Mouse (Mus musculus): ENCODE measurements around the gene Ly6g6e. TPM values are rescaled to one million over a fixed set of nuclear protein-coding genes. Genes with fewer than 3 reads are reported as not detected.
"Not testable (repeated sequence)": the region's sequence is repeated elsewhere in the genome, so short reads cannot be mapped to it uniquely, and the experiment has no call there.

Gene Ly6g6e
- 11.8 and 12.3 TPM in 2 replicates for polyA plus RNA-seq (2015; fragmentation: Nextera tagmentation; extraction: Ambion mirVana)

DNA sequence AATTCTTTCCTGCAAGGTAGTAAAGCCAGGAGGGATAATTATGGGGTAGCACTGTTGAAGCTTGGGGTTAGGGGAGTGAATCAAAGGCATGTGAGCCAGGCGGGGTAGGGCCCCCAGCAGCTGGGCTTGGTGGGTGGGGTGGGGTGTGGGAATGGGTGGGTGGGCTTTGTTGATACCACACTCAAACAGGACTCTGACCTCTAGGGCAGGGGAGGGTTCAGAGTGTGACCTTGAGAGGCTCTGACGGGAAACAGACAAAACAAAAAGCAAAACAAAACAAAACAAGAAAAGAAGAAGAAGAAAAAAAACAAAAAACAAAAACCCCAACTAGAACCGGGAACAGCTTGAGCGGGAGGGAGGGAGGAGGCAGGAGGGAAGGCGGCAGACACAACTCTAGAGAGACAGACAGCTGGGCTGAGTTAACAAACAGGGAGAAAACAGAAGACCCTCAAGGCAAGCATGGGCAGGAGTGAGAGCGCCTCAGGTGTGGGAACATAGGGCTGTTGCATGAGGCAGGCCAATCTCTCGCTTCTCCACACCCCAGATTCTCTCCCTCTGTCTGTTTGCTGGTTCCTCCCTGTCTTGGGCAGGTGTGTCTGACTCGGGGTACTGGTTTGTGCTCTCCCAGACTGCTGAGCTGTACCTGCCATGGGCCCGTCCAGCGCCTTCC lies at the start of gene Ly6g6e:
Gene Ly6g6e, plus strand, starts transcription at position 396 of the 670 bp plus-strand sequence.
- Histone ChIP-seq H3K4me2 (ENCODE audit: low read length) (peak within 1 kb of the TSS; percentile 48), H3K27ac (ENCODE audit: low read length) (peak within 1 kb of the TSS; percentile 72), H3K27me3 (replicated peaks; ENCODE audit: control insufficient read depth, insufficient read depth, low read length) (no peaks in the 10 kb centered on the region), H3K4me3 (replicated peaks; ENCODE audit: low read length) (peak within 1 kb of the TSS; percentile 24), H3K9me3 (ENCODE audit: control insufficient read depth, low read length) (no peaks in the 10 kb centered on the region), H3K4me1 (replicated peaks; ENCODE audit: control insufficient read depth, insufficient read depth, low read length) (peaks cover 29% of the 10 kb centered on the region), H3K9ac (replicated peaks; ENCODE audit: low read depth, low read length) (peak within 1 kb of the TSS; percentile 53), H3K36me3 (ENCODE audit: control insufficient read depth, insufficient read depth) (no peaks in the 10 kb centered on the region)
- peak; percentile 81 for ATAC-seq
- WGBS, result 22% methylated on average over 10 of the region's 10 CpGs

- Histone ChIP-seq H3K4me3 (replicated peaks; ENCODE audit: low read length) (no peak within 1 kb of the TSS), H3K9ac (replicated peaks; ENCODE audit: low read depth, low read length) (peak within 1 kb of the TSS; percentile 48), H3K4me2 (ENCODE audit: low read length) (peak within 1 kb of the TSS; percentile 15)
Observed at GRCm38 (mm10) chr17:35027277-35028068, 49.2 kb upstream of the Ly6g6e start, which contains the start of gene Sapcd1. Sapcd1 (minus strand) TSS chr17:35028016.

DNA sequence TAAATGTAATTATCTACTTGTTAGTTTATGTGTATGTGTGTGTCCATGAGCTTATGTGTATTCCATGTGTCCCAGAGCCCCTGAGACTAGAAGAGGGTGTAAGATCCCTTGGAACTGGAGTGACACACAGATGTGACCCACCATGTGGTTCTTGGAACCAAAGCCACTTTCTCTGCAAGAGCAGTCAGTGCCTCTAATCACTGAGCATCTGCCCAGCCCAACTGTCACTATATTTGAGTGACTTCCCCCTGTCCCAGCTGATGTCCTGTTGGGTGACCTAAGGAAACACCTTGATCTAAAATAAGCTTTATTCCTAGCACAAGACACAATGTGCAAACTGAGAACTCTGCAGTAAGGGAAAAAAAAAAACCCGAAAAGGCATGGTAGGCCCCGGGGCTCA lies 48.4 kb upstream of the Ly6g6e start:
- Histone ChIP-seq H3K4me3 (replicated peaks; ENCODE audit: low read length) (no peak overlapping the region), H3K4me1 (replicated peaks; ENCODE audit: control insufficient read depth, insufficient read depth, low read length) (peaks cover 19% of the 10 kb centered on the region), H3K36me3 (ENCODE audit: control insufficient read depth, insufficient read depth) (no peaks in the 10 kb centered on the region), H3K27ac (ENCODE audit: low read length) (no peak overlapping the region), H3K27me3 (replicated peaks; ENCODE audit: control insufficient read depth, insufficient read depth, low read length) (no peaks in the 10 kb centered on the region), H3K9ac (replicated peaks; ENCODE audit: low read depth, low read length) (no peak overlapping the region), H3K9me3 (ENCODE audit: control insufficient read depth, low read length) (no peaks in the 10 kb centered on the region), H3K4me2 (ENCODE audit: low read length) (no peak overlapping the region)
- ATAC-seq, result no peak
- 86% methylated on average over 2 of the region's 2 CpGs for WGBS

More at GRCm38 (mm10) chr17:35027277-35028068, 49.2 kb upstream of the Ly6g6e start, which contains the start of gene Sapcd1:
- Histone ChIP-seq H3K9me3 (ENCODE audit: control insufficient read depth, low read length) (no peaks in the 10 kb centered on the region), H3K27me3 (replicated peaks; ENCODE audit: control insufficient read depth, insufficient read depth, low read length) (no peaks in the 10 kb centered on the region), H3K27ac (ENCODE audit: low read length) (peak within 1 kb of the TSS; percentile 73), H3K36me3 (ENCODE audit: control insufficient read depth, insufficient read depth) (no peaks in the 10 kb centered on the region), H3K4me1 (replicated peaks; ENCODE audit: control insufficient read depth, insufficient read depth, low read length) (peaks cover 19% of the 10 kb centered on the region)
- 22% methylated on average over 13 of the region's 13 CpGs for WGBS
- peak; percentile 84 for ATAC-seq

- Histone ChIP-seq H3K27me3 (replicated peaks; ENCODE audit: control insufficient read depth, insufficient read depth, low read length) (no peaks in the 10 kb centered on the region), H3K4me2 (ENCODE audit: low read length) (no peak overlapping the region), H3K27ac (ENCODE audit: low read length) (no peak overlapping the region), H3K9ac (replicated peaks; ENCODE audit: low read depth, low read length) (no peak overlapping the region), H3K4me3 (replicated peaks; ENCODE audit: low read length) (no peak overlapping the region), H3K9me3 (ENCODE audit: control insufficient read depth, low read length) (no peaks in the 10 kb centered on the region), H3K4me1 (replicated peaks; ENCODE audit: control insufficient read depth, insufficient read depth, low read length) (peaks cover 19% of the 10 kb centered on the region), H3K36me3 (ENCODE audit: control insufficient read depth, insufficient read depth) (no peaks in the 10 kb centered on the region)
- ATAC-seq, result no peak
- 35% methylated on average over 19 of the region's 19 CpGs for WGBS
Observed at GRCm38 (mm10) chr17:35029691-35030532, 46.8 kb upstream of the Ly6g6e start.

- 89% methylated on average over 11 of the region's 11 CpGs for WGBS
- no peak for ATAC-seq
Observed at GRCm38 (mm10) chr17:35031272-35031671, 45.4 kb upstream of the Ly6g6e start.

DNA sequence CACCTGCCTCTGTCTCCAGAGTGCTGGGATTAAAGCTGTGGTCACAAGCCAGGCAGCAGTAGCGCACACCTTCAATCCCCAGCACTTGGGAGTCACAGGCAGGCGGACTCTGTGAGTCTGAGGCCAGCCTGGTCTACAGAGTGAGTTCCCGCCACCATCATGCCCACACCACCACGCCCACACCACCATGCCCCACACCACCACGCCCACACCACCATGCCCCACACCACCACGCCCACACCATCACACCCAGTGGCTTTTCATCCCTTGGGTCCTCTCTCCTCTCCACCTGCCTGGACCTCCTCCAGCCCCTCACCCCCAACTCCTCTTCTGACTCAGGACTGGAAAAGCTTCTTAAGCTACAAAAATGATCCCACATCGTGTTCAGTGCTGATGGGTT lies 44.8 kb upstream of the Ly6g6e start:
- Histone ChIP-seq H3K4me1 (replicated peaks; ENCODE audit: control insufficient read depth, insufficient read depth, low read length) (peaks cover 12% of the 10 kb centered on the region), H3K27me3 (replicated peaks; ENCODE audit: control insufficient read depth, insufficient read depth, low read length) (no peaks in the 10 kb centered on the region), H3K9me3 (ENCODE audit: control insufficient read depth, low read length) (no peaks in the 10 kb centered on the region), H3K4me3 (replicated peaks; ENCODE audit: low read length) (no peak overlapping the region), H3K4me2 (ENCODE audit: low read length) (no peak overlapping the region), H3K27ac (ENCODE audit: low read length) (no peak overlapping the region), H3K36me3 (ENCODE audit: control insufficient read depth, insufficient read depth) (no peaks in the 10 kb centered on the region), H3K9ac (replicated peaks; ENCODE audit: low read depth, low read length) (no peak overlapping the region)
- WGBS, result 89% methylated on average over 7 of the region's 7 CpGs
- ATAC-seq, result no peak

More at GRCm38 (mm10) chr17:35031272-35031671, 45.4 kb upstream of the Ly6g6e start:
- Histone ChIP-seq H3K4me1 (replicated peaks; ENCODE audit: control insufficient read depth, insufficient read depth, low read length) (peaks cover 16% of the 10 kb centered on the region), H3K27me3 (replicated peaks; ENCODE audit: control insufficient read depth, insufficient read depth, low read length) (no peaks in the 10 kb centered on the region), H3K9ac (replicated peaks; ENCODE audit: low read depth, low read length) (no peak overlapping the region), H3K36me3 (ENCODE audit: control insufficient read depth, insufficient read depth) (no peaks in the 10 kb centered on the region), H3K9me3 (ENCODE audit: control insufficient read depth, low read length) (no peaks in the 10 kb centered on the region), H3K4me3 (replicated peaks; ENCODE audit: low read length) (no peak overlapping the region), H3K27ac (ENCODE audit: low read length) (no peak overlapping the region), H3K4me2 (ENCODE audit: low read length) (no peak overlapping the region)

DNA sequence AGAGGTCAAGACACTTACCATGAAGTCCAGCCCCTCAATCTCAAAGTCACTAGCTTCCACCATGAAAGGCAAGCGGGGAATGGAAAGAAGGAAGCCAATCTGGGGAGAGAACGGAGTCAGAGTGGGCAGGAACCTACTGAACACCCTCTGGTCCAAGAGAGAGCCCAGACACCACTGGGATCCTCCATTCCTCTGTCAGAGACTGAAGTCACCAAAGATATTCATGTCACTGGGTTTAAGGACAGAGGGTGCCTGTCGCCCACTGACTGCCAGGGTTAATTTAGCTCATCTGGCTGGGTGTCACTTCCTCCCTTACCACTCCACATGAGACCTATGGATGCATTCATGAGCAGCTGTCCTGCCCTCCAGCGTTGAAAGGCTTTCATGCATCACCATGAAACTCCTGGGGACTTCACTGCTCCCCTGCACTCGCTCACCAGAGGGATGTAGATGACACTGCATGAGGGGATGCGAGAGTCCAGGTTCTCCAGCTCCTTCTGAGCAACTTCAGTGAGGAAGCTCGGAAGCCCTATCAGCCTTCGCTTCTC lies 44.3 kb upstream of the Ly6g6e start:
- WGBS, result 77% methylated on average over 8 of the region's 8 CpGs
- no peak for ATAC-seq
- H3K9me3 ChIP-seq (ENCODE audit: control insufficient read depth, low read length), result no peaks in the 10 kb centered on the region
- no peaks in the 10 kb centered on the region for H3K27me3 ChIP-seq (replicated peaks; ENCODE audit: control insufficient read depth, insufficient read depth, low read length)
- H3K4me3 ChIP-seq (replicated peaks; ENCODE audit: low read length), result no peak overlapping the region
- H3K4me1 ChIP-seq (replicated peaks; ENCODE audit: control insufficient read depth, insufficient read depth, low read length), result peaks cover 6% of the 10 kb centered on the region
- H3K27ac ChIP-seq (ENCODE audit: low read length), result no peak overlapping the region
- H3K4me2 ChIP-seq (ENCODE audit: low read length), result no peak overlapping the region
- no peak overlapping the region for H3K9ac ChIP-seq (replicated peaks; ENCODE audit: low read depth, low read length)
- no peaks in the 10 kb centered on the region for H3K36me3 ChIP-seq (ENCODE audit: control insufficient read depth, insufficient read depth)

- not testable (repeated sequence) for H3K9ac ChIP-seq (replicated peaks; ENCODE audit: low read depth, low read length); H3K36me3 ChIP-seq (ENCODE audit: control insufficient read depth, insufficient read depth); H3K4me2 ChIP-seq (ENCODE audit: low read length); H3K9me3 ChIP-seq (ENCODE audit: control insufficient read depth, low read length); H3K4me3 ChIP-seq (replicated peaks; ENCODE audit: low read length); H3K27me3 ChIP-seq (replicated peaks; ENCODE audit: control insufficient read depth, insufficient read depth, low read length); ATAC-seq; H3K4me1 ChIP-seq (replicated peaks; ENCODE audit: control insufficient read depth, insufficient read depth, low read length); H3K27ac ChIP-seq (ENCODE audit: low read length)
- WGBS, result 63% methylated on average over 1 of the region's 1 CpGs
Observed at GRCm38 (mm10) chr17:35033703-35034102, 43.0 kb upstream of the Ly6g6e start.
